Mouse (Mus musculus) G1E (cell line): ENCODE measurements around the gene Ppp1r3f.

Source experiments
- CTCF ChIP-seq: IDR thresholded peaks from 2 replicates; pipeline ENCODE4 v1.5.1; 2012; ENCODE audit warnings: low read depth, low read length, inconsistent platforms, mixed read lengths
- TAL1 ChIP-seq: conservative IDR thresholded peaks from 2 replicates; pipeline ENCODE4 v1.6.1; 2012; ENCODE audit warnings: low read depth, low read length, inconsistent platforms, mixed read lengths

- TF ChIP-seq TAL1 (no peak), CTCF (no peak)
These were observed 20.6 kb downstream of the Ppp1r3f start for GRCm38 (mm10) chrX:7553474-7553873.
